Mouse (Mus musculus) embryo, embryonic 10.5 days (tissue): ENCODE data around the gene Olfr740.

ENCODE experiments used
- DNase-seq: peaks from one replicate; pipeline ENCODE4 v3.0.0-alpha.2; 2015; ENCODE audit warnings: low spot score

Olfr740 gene

GRCm38 (mm10) chr14:50445245-50445644 lies at the start of gene Olfr740:
Gene Olfr740 (plus strand): TSS chr14:50445545.
- no peak for DNase-seq

GRCm38 (mm10) chr14:50407268-50407667 lies 38.1 kb upstream of the Olfr740 start, which contains the start of gene Olfr738:
Gene Olfr738 (plus strand): TSS chr14:50407568.
- no peak for DNase-seq

DNA sequence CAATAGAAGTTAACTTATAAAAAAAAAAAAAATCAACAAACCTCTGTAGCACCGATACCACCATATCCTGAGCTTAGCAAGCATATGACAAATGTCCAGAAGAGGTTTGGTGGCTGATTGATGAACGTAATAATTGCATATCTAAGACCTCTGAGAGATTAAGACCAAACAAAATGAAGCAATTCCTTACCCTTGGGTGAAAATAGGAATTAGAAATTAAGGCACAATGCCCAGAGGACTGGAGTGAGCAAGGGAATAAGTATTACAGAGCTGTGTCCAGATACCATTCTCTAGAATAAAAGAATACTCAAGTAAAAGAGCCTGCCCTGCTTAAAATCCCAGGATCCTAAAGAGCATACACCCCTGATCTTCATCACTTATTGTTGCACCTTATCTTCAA lies 27.0 kb upstream of the Olfr740 start, which contains the start of gene Olfr739:
Olfr739 (plus strand) TSS at position 301 of the 400 bp plus-strand sequence.
- DNase-seq: no peak

DNA sequence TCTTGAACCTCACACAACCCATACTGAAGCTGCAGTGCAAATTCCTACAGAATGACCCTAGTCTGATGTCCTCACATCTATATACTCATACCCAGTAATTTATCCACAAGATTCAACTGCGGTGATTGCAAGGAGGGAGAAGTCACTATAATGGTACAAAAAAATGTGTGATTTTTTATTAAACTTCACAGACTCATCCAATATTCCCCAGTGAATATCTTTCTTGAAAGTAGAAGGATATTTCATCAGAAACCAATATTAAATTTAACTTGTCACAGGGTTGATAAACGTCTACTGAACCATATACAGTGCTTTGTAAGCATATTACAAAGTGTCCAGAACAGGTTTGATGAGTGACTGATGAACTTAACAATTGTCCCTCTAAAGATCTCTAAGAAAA lies 27.1 kb downstream of the Olfr740 start, which contains the start of gene Olfr741:
Olfr741 (plus strand) TSS at position 301 of the 400 bp plus-strand sequence.
- no peak for DNase-seq

DNA sequence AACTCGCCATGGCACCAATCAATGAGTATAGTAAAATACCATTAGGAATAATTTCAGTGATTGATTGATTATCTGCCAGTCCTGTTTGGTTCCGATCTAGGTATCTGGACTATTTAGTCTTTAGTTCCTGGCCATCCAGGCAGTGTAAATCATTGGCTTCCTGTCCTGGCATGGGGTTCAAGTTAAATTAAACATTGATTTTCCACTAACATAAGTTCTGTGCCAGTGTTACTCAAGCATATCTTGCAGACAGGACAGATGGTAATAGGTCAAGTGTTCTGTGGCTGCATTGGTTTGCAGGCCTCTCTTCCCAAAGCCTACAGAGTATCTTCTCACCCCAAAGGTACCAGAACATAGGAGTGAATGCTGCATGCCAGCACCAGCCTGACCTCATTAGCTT lies 33.1 kb downstream of the Olfr740 start:
- no peak for DNase-seq

- DNase-seq: no peak
Measured at GRCm38 (mm10) chr14:50503300-50503699, 58.0 kb downstream of the Olfr740 start, which contains the start of gene Olfr742. Gene Olfr742 (plus strand): TSS chr14:50503600.
